Mouse (Mus musculus) common myeloid progenitor, adult 5-6 weeks (primary cell): ENCODE measurements around the gene Rad51c. TPM values are rescaled to one million over a fixed set of nuclear protein-coding genes. Genes with fewer than 3 reads are reported as not detected.
"Not testable (repeated sequence)": the region's sequence is repeated elsewhere in the genome, so short reads cannot be mapped to it uniquely, and the experiment has no call there.

ENCODE experiments used
- ATAC-seq: replicated peaks from 2 replicates; pipeline ENCODE4 v1.8.0; 2016; ENCODE audit warnings: low read depth, mild to moderate bottlenecking, moderate TSS enrichment, inconsistent platforms; ENCODE audit not compliant: poor library complexity, severe bottlenecking
- total RNA-seq: library from RNA; stranded (forward); fragments of 200-1000, 187-1606 nt; gene quantifications from 2 replicates; pipeline ENCODE4 v1.2.3, GENCODE M21; 2017

Rad51c gene
- total RNA-seq, 1 experiment from 2014 or later = 3.4 TPM

DNA sequence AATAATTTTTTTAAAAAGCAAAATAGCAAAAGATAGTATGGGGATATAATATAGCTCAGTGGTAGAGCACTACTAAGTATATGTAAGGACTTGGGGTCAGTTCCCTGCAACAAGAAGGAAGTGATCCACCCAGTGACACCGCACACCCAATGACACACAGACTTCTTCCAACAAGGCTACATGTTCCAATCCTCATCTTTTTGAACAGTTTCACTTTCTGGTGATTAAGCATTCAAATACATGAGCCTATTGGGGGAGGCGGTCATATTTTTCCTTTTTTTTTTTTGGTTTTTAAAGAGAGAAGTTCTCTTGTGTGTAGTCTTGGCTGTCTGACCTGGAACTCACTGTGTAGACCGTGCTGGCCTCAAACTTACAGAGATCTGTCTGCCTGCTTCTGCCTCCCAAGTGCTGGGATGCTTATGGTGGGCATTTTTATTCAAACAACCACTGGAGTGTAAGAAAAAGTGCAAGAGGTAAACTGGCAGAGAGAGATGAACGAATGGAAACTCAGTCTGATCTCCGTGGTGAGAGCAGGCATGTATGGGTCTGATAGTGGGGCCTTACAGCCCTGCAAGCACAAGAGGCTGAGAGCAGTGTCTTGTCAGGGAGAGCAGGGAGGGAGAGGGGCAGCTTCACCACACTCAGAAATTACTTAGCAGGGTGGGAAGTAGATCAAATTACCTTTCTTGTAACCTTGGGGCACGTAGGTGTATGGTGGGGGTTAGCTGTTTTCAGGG lies 28.3 kb upstream of the Rad51c start:
- ATAC-seq = peak; percentile 43; the same call in 1 of the 2 replicates

DNA sequence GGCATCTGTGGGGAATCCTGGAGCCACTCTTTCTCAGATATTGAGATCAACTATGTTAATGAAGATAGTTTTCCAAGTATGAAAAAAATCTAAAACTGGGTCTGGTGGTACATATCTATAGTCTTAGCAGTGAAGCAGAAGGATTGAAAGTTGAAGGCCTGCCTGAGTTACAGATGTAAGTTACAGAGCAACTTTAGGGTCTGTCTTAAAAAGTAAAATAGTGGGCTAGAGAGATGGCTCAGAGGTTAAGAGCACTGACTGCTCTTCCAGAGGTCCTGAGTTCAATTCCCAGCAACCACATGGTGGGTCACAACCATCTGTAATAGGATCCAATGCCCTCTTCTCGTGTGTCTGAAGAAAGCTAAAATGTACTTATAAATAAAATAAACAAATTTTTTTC lies 27.7 kb upstream of the Rad51c start:
- no peak for ATAC-seq

DNA sequence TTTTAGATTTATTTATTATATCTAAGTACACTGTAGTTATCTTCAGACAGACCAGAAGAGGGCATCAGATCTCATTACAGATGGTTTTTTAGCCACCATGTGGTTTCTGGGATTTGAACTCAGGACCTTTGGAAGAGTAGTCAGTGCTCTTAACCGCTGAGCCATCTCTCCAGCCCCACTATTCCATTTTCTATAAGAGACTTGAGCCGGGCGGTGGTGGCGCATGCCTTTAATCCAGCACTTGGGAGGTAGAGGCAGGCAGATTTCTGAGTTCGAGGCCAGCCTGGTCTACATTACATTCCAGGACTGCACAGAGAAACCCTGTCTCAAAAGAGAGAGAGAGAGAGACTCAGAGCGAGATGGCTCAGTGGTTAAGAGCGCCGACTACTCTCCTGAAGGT lies 27.1 kb upstream of the Rad51c start:
- ATAC-seq = not testable (repeated sequence)

DNA sequence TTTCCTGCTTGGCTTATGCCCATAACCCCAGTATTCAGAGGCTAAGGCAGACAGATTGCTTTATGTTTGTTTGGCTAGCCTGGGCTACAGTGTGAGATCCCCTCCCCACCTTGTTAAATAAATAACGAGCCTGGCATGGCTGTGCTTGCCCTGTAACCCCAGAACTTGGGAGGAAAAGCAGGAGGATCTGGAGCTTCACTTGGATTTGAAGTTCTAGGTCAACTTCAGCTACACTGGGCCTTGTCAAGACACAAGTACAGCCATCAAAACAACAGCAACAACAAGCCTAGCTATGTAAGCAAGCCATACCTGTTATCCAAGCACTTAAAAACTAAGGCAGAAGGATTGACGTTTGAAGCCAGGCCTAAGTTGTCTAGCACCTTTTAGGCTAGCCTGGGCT lies 25.6 kb upstream of the Rad51c start:
- ATAC-seq = no peak

DNA sequence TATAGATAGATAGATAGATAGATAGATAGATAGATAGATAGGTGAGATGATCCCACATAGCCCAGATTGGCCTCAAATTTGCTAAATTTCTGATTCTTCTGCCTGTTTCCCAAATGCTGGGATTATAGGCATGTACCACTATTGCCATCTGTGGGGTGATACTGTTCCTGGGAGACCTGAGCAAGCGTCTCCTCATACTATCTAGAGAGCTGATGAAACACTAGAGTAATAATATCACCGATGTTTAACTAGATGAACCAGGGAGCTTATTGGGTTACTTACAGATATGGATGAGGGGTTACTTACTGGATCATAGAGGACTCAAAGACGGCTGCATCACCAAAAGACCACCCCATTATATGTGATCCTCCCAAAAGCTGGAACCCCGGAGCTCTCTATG lies 24.6 kb upstream of the Rad51c start:
- no peak for ATAC-seq

DNA sequence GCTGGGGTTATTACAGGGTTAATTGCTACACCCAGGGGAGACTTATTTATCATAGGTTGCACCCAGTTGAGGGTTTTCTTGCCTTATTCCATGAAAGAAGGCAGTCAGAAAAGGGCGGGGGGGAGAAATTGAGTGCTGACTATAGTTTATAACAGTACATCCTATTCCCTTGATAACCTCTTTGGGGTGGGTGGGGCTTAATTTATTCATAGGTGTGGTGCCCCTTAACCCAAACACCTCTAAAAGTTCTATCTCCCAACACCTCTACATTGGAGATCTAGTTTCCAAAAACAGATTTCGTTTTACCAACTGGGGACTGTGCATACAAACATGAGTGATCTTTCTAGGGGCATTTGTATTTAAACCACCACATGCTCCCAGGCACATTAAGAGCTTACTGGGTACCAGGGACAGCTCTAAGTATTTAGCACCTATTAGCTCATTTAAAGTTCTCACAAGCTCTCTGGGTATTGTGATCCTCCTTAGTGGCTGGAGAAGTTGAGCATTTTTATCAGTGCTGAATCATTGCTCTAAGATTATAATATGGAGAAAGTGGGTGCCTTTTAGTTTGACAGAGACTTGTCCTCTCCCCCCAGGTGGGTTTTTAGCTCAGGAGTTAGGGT lies 23.4 kb upstream of the Rad51c start:
- no peak for ATAC-seq

DNA sequence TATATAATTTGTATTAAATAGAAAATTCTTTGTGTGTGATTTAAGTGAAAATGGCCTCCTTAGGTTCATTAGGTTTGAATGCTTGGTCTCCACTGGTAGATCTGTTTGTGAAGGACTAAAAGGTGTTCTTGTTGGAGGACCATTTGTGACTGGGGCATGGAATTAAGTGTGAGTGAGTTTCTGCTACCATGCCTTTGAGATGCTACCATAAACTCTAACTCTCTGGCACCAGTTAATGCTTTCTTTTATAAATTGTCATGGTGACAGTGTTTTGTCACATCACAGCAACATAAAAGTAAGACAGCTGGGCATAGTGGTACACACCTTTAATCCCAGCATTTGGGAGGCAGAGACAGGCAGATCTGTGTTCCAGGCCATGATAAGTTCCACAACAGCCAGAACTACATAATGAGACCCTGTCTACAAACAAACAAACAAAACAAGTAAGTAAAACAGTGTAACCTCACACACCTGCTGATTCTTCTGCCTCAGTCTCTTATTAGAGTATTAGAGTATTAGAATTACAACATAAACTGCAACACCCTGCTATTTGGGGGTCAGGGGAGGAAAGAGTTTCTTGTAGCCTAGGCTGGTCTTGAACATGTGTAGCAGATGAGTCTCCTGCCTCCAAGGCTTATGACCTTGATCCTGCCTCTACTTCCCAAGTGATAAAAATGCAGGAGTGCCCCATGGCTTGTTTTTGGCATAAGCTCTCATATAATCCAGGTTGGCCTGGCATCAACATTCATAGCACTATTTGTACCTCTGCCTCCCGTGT lies 22.7 kb upstream of the Rad51c start:
- ATAC-seq = peak; percentile 39

DNA sequence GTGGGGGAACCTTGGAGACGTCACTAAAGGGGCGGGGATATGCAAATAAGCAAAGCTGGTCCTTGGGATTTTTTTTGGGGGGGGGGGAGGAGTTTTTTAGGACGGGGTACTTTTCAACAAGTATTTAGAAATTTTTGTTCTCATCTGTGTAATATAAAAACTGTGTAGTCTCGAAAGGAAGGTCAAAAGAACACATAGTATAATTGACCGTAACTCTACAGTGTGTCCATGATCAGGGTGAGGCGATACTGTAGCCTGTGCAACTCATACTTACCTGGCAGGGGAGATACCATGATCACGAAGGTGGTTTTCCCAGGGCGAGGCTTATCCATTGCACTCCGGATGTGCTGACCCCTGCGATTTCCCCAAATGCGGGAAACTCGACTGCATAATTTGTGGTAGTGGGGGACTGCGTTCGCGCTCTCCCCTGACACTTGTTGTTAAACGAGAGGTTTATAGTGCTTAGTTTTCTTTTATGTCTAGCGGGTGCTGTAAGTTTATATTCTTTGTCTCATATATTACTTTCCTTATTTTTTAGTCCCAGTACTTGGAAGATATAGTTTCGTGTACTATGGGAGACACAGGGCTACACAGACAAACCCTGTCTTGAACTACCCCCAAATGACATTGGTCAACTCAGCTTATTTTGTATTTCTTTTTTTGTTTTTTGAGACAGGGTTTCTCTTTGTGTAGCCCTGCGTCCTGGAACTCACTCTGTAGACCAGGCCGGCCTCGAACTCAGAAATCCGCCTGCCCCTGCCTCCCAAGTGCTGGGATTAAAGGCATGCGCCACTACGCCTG lies 21.9 kb upstream of the Rad51c start:
- peak; percentile 48 for ATAC-seq

DNA sequence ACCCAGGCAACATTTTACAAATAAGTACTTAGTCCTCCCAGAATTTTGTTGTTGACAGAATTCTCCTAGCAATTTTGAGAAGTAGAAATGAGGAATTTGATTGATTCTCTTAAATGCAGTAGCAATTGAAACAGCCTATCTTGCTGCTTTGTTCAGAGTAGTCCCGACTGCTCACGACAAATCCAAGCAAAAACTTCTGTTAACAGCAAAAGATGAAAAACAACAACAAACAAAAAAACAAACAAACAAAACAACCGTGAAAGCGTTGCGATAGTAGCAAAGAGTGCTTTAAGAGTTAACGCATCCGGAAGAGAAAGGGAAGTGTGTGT lies 21.3 kb upstream of the Rad51c start:
- no peak for ATAC-seq

DNA sequence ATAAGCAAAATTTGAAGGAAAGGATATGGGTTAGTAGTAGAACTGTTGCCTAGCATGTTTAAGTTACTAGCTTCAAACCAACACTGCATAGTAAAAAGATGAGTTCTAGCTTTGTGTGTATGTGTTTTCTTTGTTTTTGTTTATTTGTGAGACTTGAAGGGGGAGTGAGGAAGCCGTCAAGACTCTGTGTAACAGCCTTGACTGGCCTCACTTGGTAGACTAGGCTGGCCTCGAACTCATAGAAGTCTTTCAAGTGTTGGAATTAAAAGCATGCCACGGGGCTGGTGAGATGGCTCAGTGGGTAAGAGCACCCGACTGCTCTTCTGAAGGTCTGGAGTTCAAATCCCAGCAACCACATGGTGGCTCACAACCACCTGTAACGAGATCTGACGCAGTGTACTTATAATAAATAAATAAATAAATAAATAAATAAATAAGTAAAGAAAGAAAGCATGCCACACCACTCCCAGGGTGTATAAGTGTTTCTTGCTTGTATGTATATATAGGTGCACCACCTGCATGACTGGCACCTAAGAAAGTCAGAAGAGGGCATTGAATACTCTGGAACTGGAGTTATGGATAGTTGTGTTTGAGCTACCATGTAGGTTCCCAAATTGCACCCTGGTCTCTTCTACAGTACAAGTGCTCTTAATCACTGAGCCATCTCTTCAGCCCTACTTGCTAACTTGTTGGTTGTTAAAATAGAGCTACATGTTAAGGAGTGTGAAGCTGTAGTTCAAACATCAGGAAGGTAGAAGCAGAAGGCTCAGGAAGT lies 19.0 kb upstream of the Rad51c start:
- ATAC-seq = peak; percentile 20

DNA sequence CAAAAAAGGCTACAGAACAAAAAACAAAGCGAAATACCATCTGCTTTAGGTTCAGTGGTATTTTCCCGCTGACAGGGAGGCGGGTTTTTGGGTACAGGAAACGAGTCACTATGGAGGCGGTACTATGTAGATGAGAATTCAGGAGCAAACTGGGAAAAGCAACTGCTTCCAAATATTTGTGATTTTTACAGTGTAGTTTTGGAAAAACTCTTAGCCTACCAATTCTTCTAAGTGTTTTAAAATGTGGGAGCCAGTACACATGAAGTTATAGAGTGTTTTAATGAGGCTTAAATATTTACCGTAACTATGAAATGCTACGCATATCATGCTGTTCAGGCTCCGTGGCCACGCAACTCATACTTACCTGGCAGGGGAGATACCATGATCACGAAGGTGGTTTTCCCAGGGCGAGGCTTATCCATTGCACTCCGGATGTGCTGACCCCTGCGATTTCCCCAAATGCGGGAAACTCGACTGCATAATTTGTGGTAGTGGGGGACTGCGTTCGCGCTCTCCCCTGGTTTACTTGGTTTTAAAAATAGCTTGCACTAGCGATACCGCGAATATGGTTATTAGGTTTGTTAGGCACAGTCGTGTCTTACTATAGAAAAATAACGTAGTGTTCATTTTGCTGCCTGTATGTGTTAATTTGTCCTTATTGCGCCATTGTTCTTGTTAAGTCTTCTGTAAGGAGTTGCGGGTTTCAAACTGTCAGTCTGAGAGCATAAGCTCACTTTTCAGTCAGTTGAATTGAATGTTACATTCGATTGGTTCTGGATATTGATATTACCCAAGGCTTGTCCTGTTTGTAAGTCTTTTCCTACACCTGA lies 18.0 kb upstream of the Rad51c start:
- peak; percentile 63 for ATAC-seq

DNA sequence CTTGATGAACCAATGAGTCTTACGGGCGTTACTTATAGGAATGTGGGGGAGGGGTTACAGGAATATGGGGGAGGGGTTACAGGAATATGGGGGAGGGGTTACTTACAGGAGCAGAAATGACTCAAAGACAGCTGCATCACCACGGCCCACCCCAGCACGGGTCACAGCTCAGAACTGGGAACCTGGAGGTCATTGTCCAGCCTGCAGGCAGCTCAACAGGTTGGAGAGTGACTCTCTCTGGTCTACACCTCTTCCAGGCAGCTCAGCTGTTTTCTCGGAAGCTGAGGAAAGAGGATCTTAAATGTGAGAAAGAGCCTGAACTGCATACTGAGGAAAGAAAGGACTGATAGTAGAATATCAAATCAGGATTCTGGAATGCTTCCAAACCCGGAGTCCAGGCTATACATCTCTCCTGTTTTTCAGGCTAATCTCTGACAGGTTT lies 17.0 kb upstream of the Rad51c start:
- ATAC-seq = no peak

DNA sequence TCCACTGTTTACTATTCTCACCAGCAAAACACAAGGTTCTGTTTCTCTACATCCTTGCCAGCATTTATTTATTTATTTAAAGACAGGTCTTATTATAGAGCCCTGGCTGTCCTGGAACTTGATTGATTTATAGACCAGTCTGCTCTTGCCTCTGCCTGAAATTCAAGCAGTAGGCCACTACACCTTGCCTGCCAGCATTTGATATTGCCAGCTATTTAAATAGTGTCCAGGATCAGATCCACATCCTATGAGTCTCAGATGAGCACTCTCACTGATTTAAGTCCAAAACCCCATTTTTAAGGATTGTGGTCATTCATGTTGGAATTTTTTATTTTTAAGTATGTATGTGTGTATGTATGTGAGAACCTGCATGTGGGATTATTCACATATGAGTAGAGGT lies 16.1 kb upstream of the Rad51c start:
- ATAC-seq = no peak

DNA sequence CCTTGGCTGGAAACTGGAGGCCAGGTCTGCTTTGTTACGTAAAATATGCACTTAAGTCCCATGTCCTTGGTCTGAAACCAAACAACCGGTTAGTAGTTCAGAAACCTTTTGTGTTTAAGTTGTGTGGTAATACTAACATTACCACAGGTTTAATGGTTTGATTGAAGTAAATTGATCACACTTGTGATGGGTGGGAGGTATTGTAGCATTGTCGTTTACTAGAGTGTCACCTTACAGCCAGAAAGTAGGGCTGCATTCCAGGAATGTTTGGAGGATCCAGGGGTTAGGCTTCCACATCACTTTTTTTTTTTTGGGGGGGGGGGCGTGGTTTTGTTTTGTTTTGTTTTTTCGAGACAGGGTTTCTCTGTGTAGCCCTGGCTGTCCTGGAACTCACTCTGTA lies 11.4 kb upstream of the Rad51c start:
- ATAC-seq = no peak

DNA sequence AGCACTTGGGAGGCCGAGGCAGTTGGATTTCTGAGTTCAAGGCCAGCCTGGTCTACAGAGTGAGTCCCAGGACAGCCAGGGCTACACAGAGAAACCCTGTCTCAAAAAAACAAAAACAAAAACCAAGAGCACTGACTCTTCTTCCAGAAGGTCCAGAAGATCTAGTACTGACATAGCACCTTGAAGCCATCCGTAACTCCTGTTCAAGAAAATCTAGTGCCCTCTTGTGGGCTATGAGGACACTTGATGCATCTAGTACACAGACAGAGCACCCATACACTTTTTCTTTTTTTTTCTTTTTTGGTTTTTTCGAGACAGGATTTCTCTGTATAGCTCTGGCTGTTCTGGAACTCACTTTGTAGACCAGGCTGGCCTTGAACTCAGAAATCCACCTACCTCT lies 8.7 kb upstream of the Rad51c start:
- ATAC-seq = peak; percentile 73

DNA sequence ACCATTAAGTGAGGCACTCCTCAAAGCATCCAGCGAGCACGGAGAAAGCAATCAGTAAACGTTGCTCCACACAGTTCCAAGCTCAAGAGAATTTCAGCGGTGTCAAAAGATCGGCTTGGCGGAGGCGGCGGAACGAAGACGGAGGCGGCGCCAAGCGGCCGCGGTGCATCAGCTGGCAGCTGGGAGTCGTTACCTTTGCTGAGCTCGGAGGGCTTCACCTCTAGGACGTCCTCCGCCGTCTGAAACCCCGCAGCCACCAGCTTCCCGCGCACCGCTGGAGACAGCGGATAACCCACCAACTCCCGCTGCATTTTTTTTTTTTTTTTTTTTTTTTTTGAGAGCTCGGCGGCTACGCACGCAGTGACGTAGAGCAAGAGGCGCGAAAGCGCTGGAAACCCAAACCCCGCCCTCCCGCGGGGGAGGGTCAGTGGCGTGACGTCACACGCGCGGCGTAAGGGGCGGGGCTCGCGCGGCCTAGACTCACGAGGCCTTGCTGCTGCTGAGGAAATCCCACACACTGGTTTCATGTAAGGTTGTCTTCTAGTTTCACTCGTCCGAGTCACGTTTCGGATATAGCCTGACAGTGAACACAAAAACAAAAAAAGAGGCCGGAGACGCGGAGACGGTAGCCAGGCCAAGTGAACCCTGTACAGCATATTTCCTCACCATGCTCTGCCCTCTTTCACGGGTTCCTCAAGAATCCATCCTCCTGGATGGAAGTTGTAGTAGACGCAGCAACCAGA lies 472 bp downstream of the Rad51c start:
- ATAC-seq = peak; percentile 99

DNA sequence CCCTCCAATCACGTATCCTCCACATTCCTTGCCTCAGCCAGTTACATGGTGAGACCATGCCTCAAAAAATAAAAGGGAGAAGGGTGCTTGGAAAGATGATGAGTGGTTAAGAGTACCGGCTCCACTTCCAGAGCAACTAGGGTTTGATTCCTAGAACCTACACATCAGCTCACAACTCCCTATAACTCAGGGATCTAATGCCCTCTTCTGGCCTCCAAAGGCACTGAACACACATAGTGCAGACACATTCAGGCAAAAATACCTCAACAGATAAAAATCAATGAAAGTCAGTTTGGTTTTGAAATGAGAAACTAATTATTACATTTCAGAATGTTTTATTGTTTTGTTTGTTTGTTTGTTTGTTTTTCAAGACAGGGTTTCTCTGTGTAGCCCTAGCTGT lies 6.4 kb downstream of the Rad51c start:
- ATAC-seq = no peak

DNA sequence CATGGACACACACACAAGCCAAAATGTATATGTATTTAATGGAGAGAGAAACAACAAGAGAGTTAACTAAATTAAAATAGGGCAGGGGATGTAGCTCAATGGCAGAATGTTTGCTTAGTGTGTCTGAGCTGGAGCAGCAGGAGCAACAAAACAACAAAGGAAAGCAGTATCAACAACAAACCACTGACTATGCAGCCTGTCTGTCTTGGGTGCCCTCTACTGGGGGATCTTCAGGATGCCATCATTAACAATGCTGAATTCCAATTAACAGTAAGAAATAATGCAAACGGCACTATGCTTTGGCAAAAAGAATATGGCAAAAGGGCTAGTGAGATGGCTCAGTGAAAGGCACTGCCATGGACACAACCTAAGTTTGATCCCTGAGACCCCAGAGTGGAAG lies 10.9 kb downstream of the Rad51c start:
- ATAC-seq = peak; percentile 86
